9 mouse cellular contexts compared by ENCODE assay signal in the genomic region with DNA sequence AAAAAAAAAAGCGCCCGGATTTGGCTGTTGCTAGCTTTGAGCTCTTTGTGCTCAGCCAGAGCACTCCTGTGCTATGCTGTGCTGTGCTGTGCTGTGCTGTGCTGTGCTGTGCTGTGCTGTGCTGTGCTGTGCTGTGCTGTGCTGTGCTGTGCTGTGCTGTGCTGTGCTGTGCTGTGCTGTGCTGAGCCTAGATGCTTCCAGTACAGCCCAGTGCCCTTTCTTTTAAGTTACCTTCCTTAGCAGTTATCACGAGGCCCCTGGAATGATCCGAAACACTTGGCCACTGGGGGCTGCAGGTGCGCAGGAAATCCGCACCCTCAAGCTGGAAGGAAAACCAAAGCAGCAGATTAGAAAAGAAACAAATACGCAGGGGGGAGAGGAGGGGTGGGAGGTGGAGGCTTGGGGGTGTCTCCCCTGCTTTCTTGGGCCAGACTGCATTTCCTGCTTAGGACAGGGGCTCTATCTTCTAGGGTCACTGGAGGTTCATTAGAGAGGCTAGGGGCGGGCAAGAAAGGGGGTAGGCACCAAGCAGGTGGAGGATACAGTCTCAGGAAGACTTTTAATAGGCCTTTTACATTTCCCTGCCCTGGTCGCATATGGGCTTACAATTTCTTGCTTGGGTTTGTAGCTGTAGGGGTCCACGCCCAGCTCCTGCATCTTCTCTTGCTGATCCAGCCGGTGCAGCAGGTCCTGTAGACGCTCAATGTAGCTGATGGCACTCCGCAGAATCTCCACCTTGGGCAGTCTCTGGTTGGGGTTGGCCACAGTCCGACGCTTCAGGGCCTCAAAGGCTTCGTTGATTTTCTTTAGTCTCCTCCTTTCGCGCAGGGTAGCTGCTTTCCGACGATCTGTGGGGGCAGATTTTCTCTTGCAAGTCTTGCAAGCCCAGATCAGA. TPM values are rescaled to one million over a fixed set of nuclear protein-coding genes. Genes with fewer than 3 reads are reported as not detected.
DNase-seq lines count a peak whose midpoint lies in the region; ATAC-seq and TF ChIP-seq lines count a peak whose summit lies in the region.
"Had no signal": no experiment of that assay in that cellular context is flagged by ENCODE, and none has a peak within 500 bp of the region (broad histone marks: within the 10 kb centered on the region; RNA-seq: fewer than 3 reads in every experiment).

No protein-coding gene starts in this region.

- no peak overlapping the region for H3K9ac ChIP-seq in heart, embryonic 15.5 days
- H3K9ac ChIP-seq in hindbrain, embryonic 13.5 days = 0 out of 2 replicates have a peak overlapping the region, but pooled peaks have one; percentile 8
- no peak overlapping the region for H3K9ac ChIP-seq in midbrain, embryonic 15.5 days

- ATAC-seq in heart, embryonic 15.5 days (replicated peaks; ENCODE audit: insufficient number of reproducible peaks, insufficient read depth, low FRiP score, low read depth) = no peak
- peak; percentile 84 for ATAC-seq in hindbrain, embryonic 13.5 days (ENCODE audit: low FRiP score)
- peak; percentile 84 for ATAC-seq in midbrain, embryonic 15.5 days (replicated peaks)
- ATAC-seq in granulocyte monocyte progenitor cell, adult 5-6 weeks (replicated peaks; ENCODE audit: poor library complexity, severe bottlenecking) = no peak

- H3K36me3 ChIP-seq in heart, embryonic 15.5 days = no peaks in the 10 kb centered on the region
- no peaks in the 10 kb centered on the region for H3K36me3 ChIP-seq in hindbrain, embryonic 13.5 days
- no peaks in the 10 kb centered on the region for H3K36me3 ChIP-seq in midbrain, embryonic 15.5 days (replicated peaks)

- no peaks in the 10 kb centered on the region for H3K9me3 ChIP-seq in heart, embryonic 15.5 days (replicated peaks)
- H3K9me3 ChIP-seq in hindbrain, embryonic 13.5 days = no peaks in the 10 kb centered on the region
- no peaks in the 10 kb centered on the region for H3K9me3 ChIP-seq in midbrain, embryonic 15.5 days

- 49% methylated on average over 20 of the region's 20 CpGs for WGBS in heart, embryonic 15.5 days
- 51% methylated on average over 20 of the region's 20 CpGs for WGBS in hindbrain, embryonic 13.5 days
- WGBS in midbrain, embryonic 15.5 days = 44% methylated on average over 20 of the region's 20 CpGs

- no peaks in the 10 kb centered on the region for H3K27me3 ChIP-seq in heart, embryonic 15.5 days
- H3K27me3 ChIP-seq in hindbrain, embryonic 13.5 days = no peaks in the 10 kb centered on the region
- H3K27me3 ChIP-seq in midbrain, embryonic 15.5 days (replicated peaks) = no peaks in the 10 kb centered on the region

- peak overlapping the region; percentile 61 for H3K4me2 ChIP-seq in heart, embryonic 15.5 days
- H3K4me2 ChIP-seq in hindbrain, embryonic 13.5 days = peak overlapping the region; percentile 46
- H3K4me2 ChIP-seq in midbrain, embryonic 15.5 days = peak overlapping the region; percentile 49

- intact Hi-C loops in heart, postnatal 14 days (cut with DNase I) = no loop called here
- intact Hi-C loops in left cerebral cortex, postnatal 36 days (cut with DNase I) = no loop called here

- no peak for TF ChIP-seq CTCF in brain, embryonic 14.5 days (IDR thresholded peaks at IDR 0.05; ENCODE audit: borderline replicate concordance, extremely low read depth, insufficient read depth, insufficient read length)

- H3K27ac ChIP-seq in heart, embryonic 15.5 days = no peak overlapping the region
- no peak overlapping the region for H3K27ac ChIP-seq in hindbrain, embryonic 13.5 days
- no peak overlapping the region for H3K27ac ChIP-seq in midbrain, embryonic 15.5 days

- TF ChIP-seq POLR2A in brain, embryonic 14.5 days (IDR thresholded peaks at IDR 0.05; ENCODE audit: borderline replicate concordance, extremely low read depth, insufficient read depth, insufficient read length, poor library complexity, severe bottlenecking) = no peak

- H3K4me1 ChIP-seq in heart, embryonic 15.5 days (replicated peaks) = peaks cover 2% of the 10 kb centered on the region; the same call in 1 of the 2 replicates
- H3K4me1 ChIP-seq in hindbrain, embryonic 13.5 days (replicated peaks) = peaks cover 12% of the 10 kb centered on the region; the same call in 1 of the 2 replicates
- H3K4me1 ChIP-seq in midbrain, embryonic 15.5 days = no peaks in the 10 kb centered on the region

- no peak for DNase-seq in heart, postnatal 14 days
- DNase-seq in brain, embryonic 14.5 days (ENCODE audit: low read depth) = peak; percentile 30
- no peak for DNase-seq in left cerebral cortex, postnatal 36 days (ENCODE audit: low spot score in 2 of 2)
- DNase-seq in layer of hippocampus, adult 9-11 months = no peak

- peak overlapping the region; percentile 31 for H3K4me3 ChIP-seq in heart, embryonic 15.5 days
- H3K4me3 ChIP-seq in hindbrain, embryonic 13.5 days = peak overlapping the region; percentile 24
- peak overlapping the region; percentile 31 for H3K4me3 ChIP-seq in midbrain, embryonic 15.5 days

RNA-seq across cellular contexts. Expression of a gene that starts 0.7 kb away (rescaled TPM):
- 0.16 TPM in 1 of 2 replicates, not detected in the other for polyA plus RNA-seq in heart, embryonic 15.5 days (2015; fragmentation: Nextera tagmentation; extraction: Ambion mirVana)
- total RNA-seq in heart, postnatal 14 days (2021) = not detected
- polyA plus RNA-seq in brain, embryonic 14.5 days (2012; rRNA removed) = 0.05 TPM in 1 of 2 replicates, not detected in the other
- not detected in 2 replicates for polyA plus RNA-seq in hindbrain, embryonic 13.5 days (2015; fragmentation: Nextera tagmentation; extraction: Ambion mirVana)
- polyA plus RNA-seq in midbrain, embryonic 15.5 days (2015; fragmentation: Nextera tagmentation; extraction: Ambion mirVana) = not detected in 2 replicates
- total RNA-seq in left cerebral cortex, postnatal 36 days (2021) = not detected
- total RNA-seq in granulocyte monocyte progenitor cell, adult 5-6 weeks (2014; fragmentation: Nextera tagmentation) = not detected in 2 replicates
- total RNA-seq in granulocyte monocyte progenitor cell, adult 5-6 weeks (2017) = not detected in 2 replicates
- polyA plus RNA-seq: liver, adult 2 months had no signal

RNA-seq across cellular contexts. Expression of a gene that starts 7.9 kb away (rescaled TPM):
- polyA plus RNA-seq in heart, embryonic 15.5 days (2015; fragmentation: Nextera tagmentation; extraction: Ambion mirVana) = 0.19 TPM in 1 of 2 replicates, not detected in the other
- not detected for total RNA-seq in heart, postnatal 14 days (2021)
- 0.04 and 0.10 TPM in 2 replicates for polyA plus RNA-seq in brain, embryonic 14.5 days (2012; rRNA removed)
- polyA plus RNA-seq in hindbrain, embryonic 13.5 days (2015; fragmentation: Nextera tagmentation; extraction: Ambion mirVana) = 0.21 and 0.38 TPM in 2 replicates
- polyA plus RNA-seq in midbrain, embryonic 15.5 days (2015; fragmentation: Nextera tagmentation; extraction: Ambion mirVana) = not detected in 2 replicates
- total RNA-seq in left cerebral cortex, postnatal 36 days (2021) = not detected
- total RNA-seq in granulocyte monocyte progenitor cell, adult 5-6 weeks (2014; fragmentation: Nextera tagmentation) = not detected in 2 replicates
- total RNA-seq in granulocyte monocyte progenitor cell, adult 5-6 weeks (2017) = not detected in 2 replicates
- total RNA-seq: liver, adult 2 months had no signal
- polyA plus RNA-seq: liver, adult 2 months had no signal

Comparison
In these comparisons a context has a peak if more than half of its experiments do, and no peak if none do; other contexts are left out.
1. ATAC-seq: peak in hindbrain, embryonic 13.5 days (single experiment) and midbrain, embryonic 15.5 days (single experiment); none in heart, embryonic 15.5 days (single experiment) and granulocyte monocyte progenitor cell, adult 5-6 weeks (single experiment).
2. Peak in every context shown above with its lines, with median percentiles within 50 percentile points of each other: H3K4me2 ChIP-seq and H3K4me3 ChIP-seq.